Mouse (Mus musculus) E14TG2a.4 (cell line): ENCODE data around the gene Ndufb6.
"Not testable (repeated sequence)": the region's sequence is repeated elsewhere in the genome, so short reads cannot be mapped to it uniquely, and the experiment has no call there.

Source experiments
- CTCF ChIP-seq: conservative IDR thresholded peaks from 2 replicates; pipeline ENCODE4 v1.5.1; 2014; ENCODE audit warnings: low read length
- NANOG ChIP-seq: IDR thresholded peaks from 2 replicates; pipeline ENCODE4 v1.6.1; 2014; ENCODE audit warnings: borderline replicate concordance, low read length, mixed read lengths
- POU5F1 ChIP-seq: IDR thresholded peaks from 2 replicates; pipeline ENCODE4 v1.6.1; 2014; ENCODE audit warnings: low read length, borderline replicate concordance

GRCm38 (mm10) chr4:40291511-40291910, 12.3 kb upstream of the Ndufb6 start:
- not testable (repeated sequence) for TF ChIP-seq CTCF, NANOG, POU5F1
